Mouse (Mus musculus): ENCODE measurements around the gene Grb14. TPM values are rescaled to one million over a fixed set of nuclear protein-coding genes. Genes with fewer than 3 reads are reported as not detected.

Grb14 gene
- polyA plus RNA-seq, 1 experiment, result 0.55 TPM

DNA sequence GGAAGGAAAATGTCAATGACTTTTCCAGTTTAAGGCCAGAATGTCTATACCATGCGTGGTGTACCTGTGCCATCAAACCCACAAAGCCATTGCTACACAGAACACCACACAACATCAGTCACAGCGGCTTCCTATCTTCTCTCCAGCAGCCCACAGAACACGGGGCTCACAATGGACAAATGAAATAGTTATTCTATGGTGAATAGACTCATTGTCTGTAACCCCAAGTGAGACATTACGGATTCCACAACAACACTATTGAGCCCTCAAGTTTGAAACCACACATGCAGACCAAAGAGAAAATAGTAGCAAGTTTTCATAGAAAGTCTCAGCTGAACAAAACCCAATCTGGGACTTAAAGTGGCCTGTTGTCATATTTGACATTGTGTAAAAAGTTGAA lies 62.6 kb downstream of the Grb14 start:
- Histone ChIP-seq H3K4me3 (ENCODE audit: insufficient read depth, low read length) (no peak overlapping the region), H3K4me1 (ENCODE audit: control insufficient read depth, insufficient read depth, low read length) (no peaks in the 10 kb centered on the region), H3K27ac (ENCODE audit: insufficient read depth, low read depth, low read length) (no peak overlapping the region)
- TF ChIP-seq POLR2A (IDR thresholded peaks at IDR 0.05; ENCODE audit: borderline replicate concordance, low read depth, low read length), result no peak
- TF ChIP-seq CTCF (IDR thresholded peaks at IDR 0.05; ENCODE audit: low read depth, low read length), result no peak

DNA sequence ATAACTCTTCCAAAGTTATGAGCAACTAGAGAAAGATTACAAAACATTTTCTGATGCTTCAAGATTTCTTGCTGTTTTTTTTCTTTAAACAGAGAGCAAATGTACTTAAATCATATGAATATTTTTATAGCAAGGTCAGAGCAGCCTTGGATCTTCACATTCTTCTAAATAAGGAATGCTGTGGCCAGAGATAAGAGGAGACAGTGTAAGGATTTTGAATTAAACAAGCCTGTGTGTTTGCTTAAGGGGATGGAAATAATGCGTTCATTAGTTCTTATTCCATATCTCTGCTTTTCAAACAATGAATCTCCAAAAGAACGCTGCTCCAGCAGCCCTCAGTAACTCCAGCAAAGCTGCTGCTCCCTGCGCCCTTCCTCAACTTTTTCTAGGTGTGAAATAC lies 63.4 kb downstream of the Grb14 start:
- no peak for TF ChIP-seq CTCF (IDR thresholded peaks at IDR 0.05; ENCODE audit: low read depth, low read length)
- no peak for TF ChIP-seq POLR2A (IDR thresholded peaks at IDR 0.05; ENCODE audit: borderline replicate concordance, low read depth, low read length)
- Histone ChIP-seq H3K4me1 (ENCODE audit: control insufficient read depth, insufficient read depth, low read length) (no peaks in the 10 kb centered on the region), H3K4me3 (ENCODE audit: insufficient read depth, low read length) (no peak overlapping the region), H3K27ac (ENCODE audit: insufficient read depth, low read depth, low read length) (no peak overlapping the region)

DNA sequence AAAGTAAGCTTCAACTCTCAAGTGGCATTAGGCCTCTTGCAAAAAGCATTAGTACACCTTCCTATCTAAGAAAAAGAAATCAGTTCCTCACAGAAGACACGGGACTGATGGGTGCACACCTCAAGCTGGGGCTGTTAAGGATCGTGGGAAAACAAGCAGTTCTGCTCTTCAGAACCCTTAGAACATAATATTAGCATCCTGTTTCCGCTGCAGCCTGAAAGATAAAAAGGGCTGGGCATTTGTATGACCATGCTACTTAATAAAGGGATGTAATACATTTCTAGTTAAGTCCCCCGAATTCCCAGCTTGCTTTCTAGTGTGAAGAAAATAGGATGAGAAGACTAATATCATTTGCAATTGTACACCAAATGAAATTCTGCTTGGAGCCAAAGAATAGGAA lies 65.1 kb downstream of the Grb14 start:
- Histone ChIP-seq H3K4me1 (ENCODE audit: control insufficient read depth, insufficient read depth, low read length) (no peaks in the 10 kb centered on the region), H3K27ac (ENCODE audit: insufficient read depth, low read depth, low read length) (no peak overlapping the region), H3K4me3 (ENCODE audit: insufficient read depth, low read length) (no peak overlapping the region)
- TF ChIP-seq POLR2A (IDR thresholded peaks at IDR 0.05; ENCODE audit: borderline replicate concordance, low read depth, low read length) (no peak), CTCF (IDR thresholded peaks at IDR 0.05; ENCODE audit: low read depth, low read length) (no peak)

GRCm38 (mm10) chr2:64955441-64955840 lies 69.3 kb downstream of the Grb14 start:
- H3K27ac ChIP-seq (ENCODE audit: insufficient read depth, low read depth, low read length), result no peak overlapping the region
- H3K4me1 ChIP-seq (ENCODE audit: control insufficient read depth, insufficient read depth, low read length), result no peaks in the 10 kb centered on the region
- H3K4me3 ChIP-seq (ENCODE audit: insufficient read depth, low read length), result no peak overlapping the region
- TF ChIP-seq CTCF (IDR thresholded peaks at IDR 0.05; ENCODE audit: low read depth, low read length), result no peak
- no peak for TF ChIP-seq POLR2A (IDR thresholded peaks at IDR 0.05; ENCODE audit: borderline replicate concordance, low read depth, low read length)

- no peak for TF ChIP-seq POLR2A (IDR thresholded peaks at IDR 0.05; ENCODE audit: borderline replicate concordance, low read depth, low read length)
- TF ChIP-seq CTCF (IDR thresholded peaks at IDR 0.05; ENCODE audit: low read depth, low read length), result no peak
- Histone ChIP-seq H3K27ac (ENCODE audit: insufficient read depth, low read depth, low read length) (no peak overlapping the region), H3K4me1 (ENCODE audit: control insufficient read depth, insufficient read depth, low read length) (no peaks in the 10 kb centered on the region), H3K4me3 (ENCODE audit: insufficient read depth, low read length) (no peak overlapping the region)
Measured at GRCm38 (mm10) chr2:64949210-64949609, 75.6 kb downstream of the Grb14 start.

GRCm38 (mm10) chr2:64948418-64949169 lies 76.2 kb downstream of the Grb14 start:
- TF ChIP-seq POLR2A (IDR thresholded peaks at IDR 0.05; ENCODE audit: borderline replicate concordance, low read depth, low read length) (no peak), CTCF (IDR thresholded peaks at IDR 0.05; ENCODE audit: low read depth, low read length) (no peak)
- Histone ChIP-seq H3K27ac (ENCODE audit: insufficient read depth, low read depth, low read length) (no peak overlapping the region), H3K4me1 (ENCODE audit: control insufficient read depth, insufficient read depth, low read length) (no peaks in the 10 kb centered on the region), H3K4me3 (ENCODE audit: insufficient read depth, low read length) (no peak overlapping the region)

GRCm38 (mm10) chr2:64947484-64947883 lies 77.3 kb downstream of the Grb14 start:
- Histone ChIP-seq H3K27ac (ENCODE audit: insufficient read depth, low read depth, low read length) (no peak overlapping the region), H3K4me3 (ENCODE audit: insufficient read depth, low read length) (no peak overlapping the region), H3K4me1 (ENCODE audit: control insufficient read depth, insufficient read depth, low read length) (no peaks in the 10 kb centered on the region)
- TF ChIP-seq POLR2A (IDR thresholded peaks at IDR 0.05; ENCODE audit: borderline replicate concordance, low read depth, low read length), result no peak
- no peak for TF ChIP-seq CTCF (IDR thresholded peaks at IDR 0.05; ENCODE audit: low read depth, low read length)

DNA sequence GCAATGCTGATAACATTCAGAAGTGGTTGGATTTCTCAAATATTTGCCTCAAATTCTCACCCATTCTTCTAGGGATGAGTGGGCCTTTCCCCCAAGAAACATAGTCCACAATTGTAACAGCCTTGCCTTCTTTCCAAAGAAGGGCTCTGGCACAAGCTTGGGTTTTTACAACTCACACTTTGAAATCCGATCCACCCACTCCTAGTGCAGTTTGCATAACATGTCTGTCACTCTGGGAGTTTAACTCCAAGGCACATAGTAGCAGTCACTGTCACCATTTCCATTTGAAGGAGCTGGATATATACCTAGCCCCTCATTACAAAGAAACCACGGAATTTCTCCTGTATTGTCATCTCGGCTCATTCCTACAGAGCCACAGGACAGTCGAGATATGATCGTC lies 103.9 kb downstream of the Grb14 start:
- no peaks in the 10 kb centered on the region for H3K4me1 ChIP-seq (ENCODE audit: control insufficient read depth, insufficient read depth, low read length)
- no peak overlapping the region for H3K27ac ChIP-seq (ENCODE audit: insufficient read depth, low read depth, low read length)
- no peak overlapping the region for H3K4me3 ChIP-seq (ENCODE audit: insufficient read depth, low read length)
- no peak for TF ChIP-seq POLR2A (IDR thresholded peaks at IDR 0.05; ENCODE audit: borderline replicate concordance, low read depth, low read length)
- TF ChIP-seq CTCF (IDR thresholded peaks at IDR 0.05; ENCODE audit: low read depth, low read length), result no peak

- TF ChIP-seq POLR2A (IDR thresholded peaks at IDR 0.05; ENCODE audit: borderline replicate concordance, low read depth, low read length) (no peak), CTCF (IDR thresholded peaks at IDR 0.05; ENCODE audit: low read depth, low read length) (no peak)
- Histone ChIP-seq H3K4me3 (ENCODE audit: insufficient read depth, low read length) (no peak overlapping the region), H3K27ac (ENCODE audit: insufficient read depth, low read depth, low read length) (no peak overlapping the region), H3K4me1 (ENCODE audit: control insufficient read depth, insufficient read depth, low read length) (no peaks in the 10 kb centered on the region)
Measured at GRCm38 (mm10) chr2:64915448-64915847, 109.3 kb downstream of the Grb14 start.

GRCm38 (mm10) chr2:64904877-64905276 lies 119.9 kb downstream of the Grb14 start:
- H3K4me3 ChIP-seq (ENCODE audit: insufficient read depth, low read length), result no peak overlapping the region
- no peak for TF ChIP-seq POLR2A (IDR thresholded peaks at IDR 0.05; ENCODE audit: borderline replicate concordance, low read depth, low read length)
- TF ChIP-seq CTCF (IDR thresholded peaks at IDR 0.05; ENCODE audit: low read depth, low read length), result no peak
- H3K27ac ChIP-seq (ENCODE audit: insufficient read depth, low read depth, low read length), result no peak overlapping the region

More at GRCm38 (mm10) chr2:64904877-64905276, 119.9 kb downstream of the Grb14 start:
- H3K4me1 ChIP-seq (ENCODE audit: control insufficient read depth, insufficient read depth, low read length), result no peaks in the 10 kb centered on the region
